Mouse (Mus musculus) embryonic facial prominence, embryonic 10.5 days (tissue): Measurements from ENCODE around the gene Nthl1. TPM values are rescaled to one million over a fixed set of nuclear protein-coding genes. Genes with fewer than 3 reads are reported as not detected.
"Not testable (repeated sequence)": the region's sequence is repeated elsewhere in the genome, so short reads cannot be mapped to it uniquely, and the experiment has no call there.

Source experiments
- DNase-seq: peaks from one replicate; pipeline ENCODE4 v3.0.0-alpha.2; 2017; ENCODE audit warnings: low spot score
- H3K27ac ChIP-seq: fragments of 300-500 bp; sonication (generic); replicated peaks from 2 replicates; pipeline ENCODE4 v1.5.1; 2016; ENCODE audit warnings: mild to moderate bottlenecking
- H3K27me3 ChIP-seq: fragments of 300-500 bp; sonication (generic); replicated peaks from 2 replicates; pipeline ENCODE4 v1.6.1; 2016; ENCODE audit warnings: low read depth, mild to moderate bottlenecking; ENCODE audit not compliant: poor library complexity, severe bottlenecking
- H3K36me3 ChIP-seq: fragments of 300-500 bp; sonication (generic); replicated peaks from 2 replicates; pipeline ENCODE4 v1.6.1; 2016; ENCODE audit warnings: mild to moderate bottlenecking, moderate library complexity
- H3K4me1 ChIP-seq: fragments of 300-500 bp; sonication (generic); 2 replicates; pipeline ENCODE4 v1.6.1; 2016
- H3K4me3 ChIP-seq: fragments of 300-500 bp; sonication (generic); 2 replicates; pipeline ENCODE4 v1.5.1; 2016; ENCODE audit warnings: mild to moderate bottlenecking, moderate library complexity
- H3K9me3 ChIP-seq: fragments of 300-500 bp; sonication (generic); 2 replicates; pipeline ENCODE4 v1.6.1; 2016; ENCODE audit warnings: mild to moderate bottlenecking
- WGBS: fragments of 180-500 bp; shearing (Covaris S2); methylation state at CpG from one replicate; pipeline ENCODE4 v1.1.7; 2016; 5-methylcytosine and 5-hydroxymethylcytosine counted together
- polyA plus RNA-seq: library from polyadenylated mRNA; unstranded; fragments of >200 nt; fragmentation: Nextera tagmentation; extraction: Ambion mirVana; gene quantifications from 2 replicates; pipeline ENCODE4 v1.2.1, GENCODE M21; 2016

Nthl1 gene
- polyA plus RNA-seq, 1 experiment from 2014 or later = 27.3 TPM

DNA sequence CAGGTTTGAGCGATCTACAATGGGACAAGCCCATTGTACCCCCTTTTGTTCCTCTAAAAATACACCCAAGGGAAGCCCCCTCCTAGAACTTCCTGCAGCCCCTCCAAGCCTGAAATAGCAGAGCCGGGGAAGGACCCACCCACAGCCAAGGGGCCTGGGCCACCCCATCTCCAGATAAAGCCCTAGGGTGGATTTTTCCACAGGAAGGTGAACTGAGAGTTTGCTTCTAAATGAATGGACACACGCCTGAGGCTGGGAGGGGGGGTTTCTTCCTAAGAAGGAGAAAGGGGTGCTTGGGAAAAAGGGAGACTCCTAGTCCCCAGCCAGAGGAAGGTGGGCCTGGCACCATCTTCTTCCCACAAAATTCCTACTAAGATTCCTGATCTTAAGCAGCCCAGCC lies 13.4 kb downstream of the Nthl1 start:
- peaks cover 67% of the 10 kb centered on the region for H3K4me1 ChIP-seq
- 79% methylated on average over 3 of the region's 3 CpGs for WGBS

DNA sequence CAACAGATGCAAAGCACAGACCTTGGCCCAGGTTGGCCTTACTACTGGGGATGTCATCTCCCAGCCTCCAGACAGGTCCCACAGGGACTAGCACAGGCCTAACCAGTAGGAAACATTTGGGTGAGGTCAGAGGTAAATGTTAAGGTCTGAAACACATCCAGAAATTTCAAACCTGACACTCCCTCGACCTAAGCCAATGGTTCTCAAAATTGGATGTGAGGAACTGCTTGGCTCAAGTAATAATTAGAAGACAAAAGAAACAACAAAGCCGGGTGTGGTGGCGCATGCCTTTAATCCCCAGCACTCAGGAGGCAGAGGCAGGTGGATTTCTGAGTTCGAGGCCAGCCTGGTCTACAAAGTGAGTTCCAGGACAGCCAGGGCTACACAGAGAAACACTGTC lies 13.9 kb downstream of the Nthl1 start:
- H3K4me1 ChIP-seq = peaks cover 67% of the 10 kb centered on the region
- H3K9me3 ChIP-seq = no peaks in the 10 kb centered on the region
- no peak overlapping the region for H3K27ac ChIP-seq
- no peak for DNase-seq
- 84% methylated on average over 4 of the region's 4 CpGs for WGBS
- H3K27me3 ChIP-seq = peaks cover 39% of the 10 kb centered on the region
- H3K36me3 ChIP-seq = peaks cover 18% of the 10 kb centered on the region
- H3K4me3 ChIP-seq = no peak overlapping the region

More for the DNA sequence above, 13.4 kb downstream of the Nthl1 start:
- Histone ChIP-seq H3K9me3 (no peaks in the 10 kb centered on the region), H3K4me3 (no peak overlapping the region), H3K27me3 (peaks cover 34% of the 10 kb centered on the region), H3K27ac (peak overlapping the region; percentile 84; the same call in 1 of the 2 replicates), H3K36me3 (peaks cover 21% of the 10 kb centered on the region)
- DNase-seq = no peak

DNA sequence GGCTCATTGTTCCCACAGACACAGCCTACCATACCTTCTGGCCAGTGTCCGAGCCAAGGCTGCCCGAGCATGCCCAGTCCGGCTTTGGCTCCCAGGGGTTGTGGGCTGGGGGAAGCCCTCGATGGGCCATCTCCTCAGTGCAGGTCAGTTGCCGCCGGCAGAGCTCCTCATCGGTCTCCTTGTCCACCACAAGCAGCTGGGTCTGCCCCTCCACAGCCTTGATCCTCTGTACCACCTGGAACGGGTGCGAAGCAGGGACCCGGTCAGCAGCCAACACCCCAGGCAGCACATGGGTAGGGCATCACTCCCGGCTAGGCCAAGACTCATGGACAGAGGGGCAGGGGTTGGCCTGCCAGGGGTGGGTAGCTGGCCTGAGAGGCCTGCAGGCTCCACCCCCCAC lies 15.0 kb downstream of the Nthl1 start:
- H3K4me3 ChIP-seq = peak overlapping the region; percentile 88; the same call in 1 of the 2 replicates
- WGBS = 86% methylated on average over 11 of the region's 11 CpGs
- H3K27ac ChIP-seq = 0 out of 2 replicates have a peak overlapping the region, but pooled peaks have one; percentile 5
- no peak for DNase-seq
- peaks cover 49% of the 10 kb centered on the region for H3K27me3 ChIP-seq
- no peaks in the 10 kb centered on the region for H3K9me3 ChIP-seq
- H3K4me1 ChIP-seq = peaks cover 63% of the 10 kb centered on the region
- peaks cover 8% of the 10 kb centered on the region; the same call in 1 of the 2 replicates for H3K36me3 ChIP-seq

DNA sequence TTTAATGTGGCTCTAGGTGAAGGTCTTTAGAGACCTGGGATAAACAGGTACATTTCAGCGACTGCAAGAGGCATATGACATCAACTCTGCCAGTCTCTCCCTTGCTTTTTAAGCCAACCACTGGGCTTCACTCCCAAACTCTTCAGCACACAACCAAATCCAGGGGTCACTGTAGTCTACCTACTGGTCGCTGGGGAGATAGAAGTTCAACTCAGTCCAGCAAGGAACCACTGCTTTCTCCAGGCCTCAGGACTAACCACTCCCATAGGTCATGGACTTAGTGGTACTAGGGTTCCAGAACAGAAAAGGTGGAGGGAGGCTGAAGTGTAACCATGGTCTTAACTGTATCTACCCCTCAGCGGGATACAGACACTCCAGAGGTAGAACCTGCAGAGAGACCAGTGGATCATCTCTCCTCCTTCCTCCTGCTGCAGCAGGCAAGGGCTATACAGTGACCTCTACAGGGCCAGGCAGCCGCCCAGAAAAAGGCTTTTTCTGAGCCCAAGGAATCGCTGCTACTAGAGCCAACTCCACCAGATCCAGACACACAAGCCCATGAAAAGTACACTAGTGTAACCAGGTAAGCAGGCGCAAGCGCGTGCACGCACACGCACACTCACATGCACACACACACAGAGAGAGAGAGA lies 16.4 kb downstream of the Nthl1 start:
- 72% methylated on average over 10 of the region's 10 CpGs for WGBS
- 0 out of 2 replicates have a peak overlapping the region, but pooled peaks have one; percentile 87 for H3K27ac ChIP-seq
- peaks cover 51% of the 10 kb centered on the region for H3K4me1 ChIP-seq
- DNase-seq = no peak
- peaks cover 5% of the 10 kb centered on the region; the same call in 1 of the 2 replicates for H3K36me3 ChIP-seq
- peak overlapping the region; percentile 88 for H3K4me3 ChIP-seq
- H3K27me3 ChIP-seq = peaks cover 53% of the 10 kb centered on the region
- H3K9me3 ChIP-seq = no peaks in the 10 kb centered on the region

DNA sequence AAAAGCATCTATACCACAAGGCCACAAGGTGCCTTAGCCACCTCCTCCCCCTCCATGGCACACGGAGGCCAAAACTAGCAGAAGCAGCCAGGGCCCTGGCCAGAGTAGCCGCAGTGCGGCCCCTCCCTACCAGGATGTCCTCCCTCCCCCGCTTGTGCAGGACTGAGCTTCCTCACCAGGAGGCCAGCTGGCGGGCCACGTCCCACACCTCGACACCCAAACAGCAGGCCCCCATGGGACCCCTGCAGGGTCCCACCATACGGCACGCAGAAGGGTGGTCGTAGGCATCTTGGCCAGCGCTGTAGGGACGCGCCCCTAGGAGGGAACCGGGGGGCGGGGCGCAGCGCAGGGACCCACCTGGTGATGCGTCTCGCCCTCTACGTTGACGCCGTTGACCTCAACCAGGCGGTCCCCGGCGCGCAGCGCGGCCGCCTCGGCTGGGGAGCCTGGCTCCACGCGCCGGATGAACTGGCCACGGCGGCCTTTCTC lies 17.1 kb downstream of the Nthl1 start:
- peak overlapping the region; percentile 87 for H3K27ac ChIP-seq
- under 1% methylated on average over 35 of the region's 35 CpGs for WGBS
- DNase-seq = peak; percentile 59
- H3K4me3 ChIP-seq = peak overlapping the region; percentile 88
- H3K4me1 ChIP-seq = peaks cover 46% of the 10 kb centered on the region
- H3K9me3 ChIP-seq = no peaks in the 10 kb centered on the region
- H3K27me3 ChIP-seq = peaks cover 53% of the 10 kb centered on the region
- H3K36me3 ChIP-seq = peaks cover 2% of the 10 kb centered on the region; the same call in 1 of the 2 replicates

DNA sequence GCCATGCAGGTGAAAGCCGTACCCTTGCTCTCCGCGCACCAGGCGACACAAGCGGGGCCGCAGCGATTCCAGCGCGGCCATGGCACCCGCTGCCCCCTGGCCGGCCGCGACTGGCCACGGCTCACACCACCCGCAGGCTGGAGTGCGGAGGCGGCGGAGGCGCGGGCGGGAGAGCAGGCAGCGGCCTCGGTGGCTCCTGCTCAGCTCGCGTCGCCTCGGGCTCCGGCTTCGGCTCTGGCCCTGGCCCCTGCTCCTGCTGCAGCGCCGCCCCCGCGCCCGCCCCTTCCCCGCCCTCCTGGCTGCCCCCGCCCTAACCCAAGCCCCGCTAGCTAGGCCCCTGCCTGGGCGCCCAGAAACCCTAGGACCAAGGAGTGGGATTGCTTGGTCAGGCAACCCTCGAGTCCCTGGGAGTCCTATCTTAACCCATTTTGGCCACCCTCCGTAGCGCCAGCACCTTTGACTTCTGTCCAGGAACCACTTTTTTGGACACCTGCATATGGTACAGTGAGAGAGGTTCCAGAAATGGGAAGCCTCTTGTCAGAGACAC lies 17.7 kb downstream of the Nthl1 start, which contains the start of gene Slc9a3r2:
TSS of gene Slc9a3r2 (minus strand) at position 258 of the 547 bp plus-strand sequence.
- peak within 1 kb of the TSS; percentile 87 for H3K27ac ChIP-seq
- no peaks in the 10 kb centered on the region for H3K9me3 ChIP-seq
- peaks cover 2% of the 10 kb centered on the region; the same call in 1 of the 2 replicates for H3K36me3 ChIP-seq
- peak; percentile 84 for DNase-seq
- peaks cover 57% of the 10 kb centered on the region for H3K27me3 ChIP-seq
- H3K4me1 ChIP-seq = peaks cover 41% of the 10 kb centered on the region
- H3K4me3 ChIP-seq = peak within 1 kb of the TSS; percentile 88
- under 1% methylated on average over 41 of the region's 41 CpGs for WGBS

DNA sequence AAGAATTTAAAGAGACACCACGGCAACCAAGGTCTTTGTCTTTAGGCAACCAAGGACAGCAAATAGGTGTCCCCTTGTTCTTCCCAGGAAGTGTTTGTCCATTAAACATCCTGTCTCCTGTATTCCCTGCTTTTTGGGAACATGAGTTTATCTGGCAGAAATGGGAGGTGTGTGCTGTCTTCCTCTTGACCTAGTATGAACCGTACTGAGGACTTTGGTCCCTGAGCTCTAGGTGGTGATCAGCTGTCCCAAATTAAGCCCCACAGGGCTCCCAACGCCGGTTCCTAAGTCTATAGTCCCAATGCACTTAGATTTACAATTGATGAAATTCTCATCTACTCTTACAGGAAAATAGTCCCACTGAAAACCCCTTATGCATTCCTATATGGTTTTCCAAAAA lies 18.3 kb downstream of the Nthl1 start:
- H3K9me3 ChIP-seq = no peaks in the 10 kb centered on the region
- H3K27me3 ChIP-seq = peaks cover 62% of the 10 kb centered on the region
- peak overlapping the region; percentile 87; the same call in 1 of the 2 replicates for H3K27ac ChIP-seq
- DNase-seq = no peak
- 79% methylated on average over 4 of the region's 4 CpGs for WGBS
- H3K4me1 ChIP-seq = peaks cover 35% of the 10 kb centered on the region
- peak overlapping the region; percentile 88; the same call in 1 of the 2 replicates for H3K4me3 ChIP-seq
- no peaks in the 10 kb centered on the region; the same call in 1 of the 2 replicates for H3K36me3 ChIP-seq

DNA sequence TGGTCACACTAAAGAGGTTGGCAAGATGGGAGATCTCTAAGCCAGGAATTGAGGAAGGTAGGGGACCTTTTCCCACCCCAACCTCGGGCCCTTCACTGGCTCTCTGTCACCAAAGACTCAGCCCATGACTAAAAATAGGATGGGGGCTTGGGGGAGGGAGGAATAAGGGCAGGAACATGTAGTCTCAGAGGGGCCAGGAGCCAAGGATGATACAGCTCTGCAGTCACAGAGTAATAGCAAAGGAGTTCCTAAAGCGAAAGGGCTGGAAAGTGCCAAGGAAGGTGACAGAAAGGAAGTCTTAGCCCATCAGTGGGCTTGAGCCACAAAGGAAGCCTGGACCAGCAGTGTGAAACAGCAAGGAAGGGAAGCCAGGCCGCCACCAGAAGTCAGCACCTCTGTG lies 19.4 kb downstream of the Nthl1 start:
- no peak for DNase-seq
- no peak overlapping the region for H3K27ac ChIP-seq
- no peak overlapping the region for H3K4me3 ChIP-seq
- no peaks in the 10 kb centered on the region; the same call in 1 of the 2 replicates for H3K36me3 ChIP-seq
- WGBS = 81% methylated on average over 3 of the region's 3 CpGs
- peaks cover 72% of the 10 kb centered on the region for H3K27me3 ChIP-seq
- H3K4me1 ChIP-seq = peaks cover 35% of the 10 kb centered on the region
- no peaks in the 10 kb centered on the region for H3K9me3 ChIP-seq

DNA sequence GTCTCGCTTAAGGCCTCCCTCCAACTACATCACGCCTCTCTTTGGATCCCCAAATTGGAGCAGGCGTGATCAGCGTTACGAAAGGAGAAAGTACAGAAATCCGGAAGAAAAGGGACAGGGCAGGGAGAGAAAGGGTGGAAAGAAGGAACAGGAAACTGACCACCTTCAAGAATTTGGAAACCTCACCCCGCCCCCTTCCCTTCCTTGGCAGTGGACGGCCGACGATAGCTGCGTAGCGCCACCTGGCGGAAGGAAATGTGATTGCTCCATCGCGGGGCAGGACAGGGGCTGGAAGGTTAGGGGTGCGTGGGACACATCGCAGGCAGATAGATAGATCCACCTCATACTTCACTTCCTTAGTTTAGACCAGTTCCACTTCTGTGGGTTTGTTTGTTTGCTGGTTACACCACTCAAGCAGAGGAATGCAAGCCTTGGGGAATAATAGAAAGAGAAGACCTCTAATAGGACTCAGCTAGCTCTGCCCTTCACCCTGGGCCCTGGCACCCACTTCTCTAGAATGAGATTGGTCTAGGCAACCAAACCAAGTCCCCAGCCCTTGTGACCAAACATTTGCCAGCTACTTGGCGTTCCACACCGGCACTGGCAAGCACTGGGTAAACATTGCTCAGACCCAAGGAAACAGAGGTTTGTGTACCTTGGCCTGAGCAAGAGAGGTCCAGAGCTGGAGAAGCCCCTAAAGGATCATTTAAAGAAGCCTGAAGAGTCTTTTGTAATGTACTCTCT lies 21.7 kb downstream of the Nthl1 start:
- Histone ChIP-seq H3K4me1 (peaks cover 39% of the 10 kb centered on the region), H3K27me3 (peaks cover 78% of the 10 kb centered on the region), H3K9me3 (no peaks in the 10 kb centered on the region), H3K36me3 (no peaks in the 10 kb centered on the region), H3K4me3 (peak overlapping the region; percentile 50), H3K27ac (peak overlapping the region; percentile 66)
- WGBS = 5% methylated on average over 19 of the region's 19 CpGs
- DNase-seq = peak; percentile 90

DNA sequence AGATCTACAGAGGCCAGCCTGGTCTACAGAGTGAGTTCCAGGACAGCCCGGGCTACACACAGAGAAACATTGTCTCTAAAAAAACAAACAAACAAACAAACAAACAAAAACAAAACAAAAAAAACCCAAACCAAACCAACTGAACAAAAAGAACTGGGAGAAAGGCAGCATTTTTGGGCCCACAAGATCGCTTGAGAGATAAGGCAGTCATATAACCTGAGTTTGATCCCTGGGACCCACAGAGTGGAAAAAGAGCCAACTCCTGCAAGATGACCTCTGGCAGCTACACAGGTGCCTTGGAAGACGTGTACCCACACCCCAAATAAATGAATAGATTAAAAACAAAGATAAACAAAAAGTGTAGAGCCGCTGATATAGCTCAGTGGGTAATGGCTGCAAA lies 22.5 kb downstream of the Nthl1 start:
- no peak for DNase-seq
- H3K27ac ChIP-seq = no peak overlapping the region
- peaks cover 79% of the 10 kb centered on the region for H3K27me3 ChIP-seq
- H3K9me3 ChIP-seq = no peaks in the 10 kb centered on the region
- H3K4me1 ChIP-seq = peaks cover 31% of the 10 kb centered on the region
- H3K36me3 ChIP-seq = no peaks in the 10 kb centered on the region
- H3K4me3 ChIP-seq = no peak overlapping the region
- 77% methylated on average over 4 of the region's 4 CpGs for WGBS

DNA sequence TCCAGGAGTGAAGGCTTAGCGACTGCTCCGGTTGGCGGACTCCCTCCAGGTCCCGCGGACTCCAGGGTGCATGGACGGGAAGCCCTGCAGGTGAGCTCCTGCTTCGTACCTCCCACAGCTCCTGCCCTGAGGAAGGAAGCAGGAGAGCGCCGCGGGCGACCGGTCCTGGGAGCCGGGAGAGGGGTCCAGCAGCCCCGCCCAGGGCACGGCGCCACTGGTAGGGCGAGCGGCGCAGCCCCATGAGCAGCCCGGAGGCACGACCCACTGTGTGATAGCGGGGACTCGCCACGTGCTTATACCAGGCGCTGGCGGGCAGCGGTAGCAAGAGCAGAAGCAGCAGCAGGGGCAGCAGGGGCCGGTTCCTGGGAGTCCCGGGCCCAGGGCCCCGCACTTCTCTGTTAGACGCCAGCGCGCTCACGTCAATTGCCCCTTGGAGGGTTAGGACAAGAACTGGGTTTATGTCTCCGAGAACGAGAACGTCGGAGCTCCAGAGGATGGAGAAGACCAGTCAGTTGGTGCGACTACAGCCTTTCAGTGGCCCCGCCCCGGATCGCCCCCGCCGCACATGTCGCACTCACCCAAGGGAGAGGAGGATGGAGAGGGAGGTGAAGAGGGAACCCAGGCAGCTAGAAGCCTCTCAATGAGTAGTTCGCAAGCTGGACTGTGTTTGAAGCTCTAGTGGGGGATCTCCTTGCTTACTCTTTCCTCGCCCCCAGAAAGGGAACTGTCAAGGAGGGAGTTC lies 25.7 kb downstream of the Nthl1 start, which contains the start of gene Npw:
TSS of gene Npw (minus strand) at position 441 of the 742 bp plus-strand sequence.
- H3K27me3 ChIP-seq = peaks cover 63% of the 10 kb centered on the region
- 1% methylated on average over 47 of the region's 47 CpGs for WGBS

DNA sequence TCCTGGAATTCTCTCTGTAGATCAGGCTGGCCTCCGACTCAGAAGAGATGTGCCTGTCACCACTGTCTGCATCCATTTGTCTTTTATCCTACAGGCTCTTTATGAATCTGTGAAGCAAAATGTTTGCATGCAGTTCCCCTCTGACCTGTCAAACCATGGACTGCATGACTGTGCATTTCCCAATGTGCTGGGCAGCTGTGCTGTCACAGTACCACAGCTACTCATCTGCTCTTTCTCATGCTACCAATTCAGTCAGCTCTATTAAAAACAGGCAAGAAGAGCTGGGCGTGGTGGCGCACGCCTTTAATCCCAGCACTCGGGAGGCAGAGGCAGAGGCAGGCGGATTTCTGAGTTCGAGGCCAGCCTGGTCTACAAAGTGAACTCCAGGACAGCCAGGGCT lies 34.5 kb downstream of the Nthl1 start:
- H3K36me3 ChIP-seq, H3K4me3 ChIP-seq, DNase-seq, H3K27me3 ChIP-seq, H3K9me3 ChIP-seq, H3K27ac ChIP-seq: not testable (repeated sequence)
- peaks cover 30% of the 10 kb centered on the region for H3K4me1 ChIP-seq
- WGBS = 70% methylated on average over 7 of the region's 7 CpGs

More for the DNA sequence above, 25.7 kb downstream of the Nthl1 start, which contains the start of gene Npw:
- Histone ChIP-seq H3K27ac (peak within 1 kb of the TSS; percentile 45; the same call in 1 of the 2 replicates), H3K36me3 (no peaks in the 10 kb centered on the region), H3K9me3 (no peaks in the 10 kb centered on the region), H3K4me3 (peak within 1 kb of the TSS; percentile 61), H3K4me1 (peaks cover 23% of the 10 kb centered on the region)
- DNase-seq = peak; percentile 60
